Mouse (Mus musculus) E14TG2a.4 (cell line): ENCODE data around the gene Atic.

Source experiments
- H3K27me3 ChIP-seq: 2 replicates; pipeline ENCODE4 v1.6.1; 2014; ENCODE audit warnings: low read length, control low read depth; ENCODE audit not compliant: insufficient read depth
- H3K36me3 ChIP-seq: 2 replicates; pipeline ENCODE4 v1.6.1; 2014; ENCODE audit warnings: low read length, control low read depth; ENCODE audit not compliant: insufficient read depth
- H3K4me1 ChIP-seq: replicated peaks from 2 replicates; pipeline ENCODE4 v1.6.1; 2014; ENCODE audit warnings: low read depth, low read length, control low read depth
- H3K4me3 ChIP-seq: replicated peaks from 2 replicates; pipeline ENCODE4 v1.5.1; 2014; ENCODE audit warnings: mild to moderate bottlenecking, low read length
- H3K9me3 ChIP-seq: 2 replicates; pipeline ENCODE4 v1.6.1; 2014; ENCODE audit warnings: low read length, control low read depth
- CTCF ChIP-seq: conservative IDR thresholded peaks from 2 replicates; pipeline ENCODE4 v1.5.1; 2014; ENCODE audit warnings: low read length
- NANOG ChIP-seq: IDR thresholded peaks from 2 replicates; pipeline ENCODE4 v1.6.1; 2014; ENCODE audit warnings: borderline replicate concordance, low read length, mixed read lengths
- POU5F1 ChIP-seq: IDR thresholded peaks from 2 replicates; pipeline ENCODE4 v1.6.1; 2014; ENCODE audit warnings: low read length, borderline replicate concordance

Gene Atic

GRCm38 (mm10) chr1:71550626-71551195, 6.2 kb upstream of the Atic start:
- H3K9me3 ChIP-seq: no peaks in the 10 kb centered on the region
- TF ChIP-seq POU5F1: no peak
- no peak for TF ChIP-seq CTCF
- TF ChIP-seq NANOG: no peak
- H3K4me1 ChIP-seq: peaks cover 12% of the 10 kb centered on the region
- 0 out of 2 replicates have a peak, but pooled peaks cover 5% of the 10 kb centered on the region for H3K27me3 ChIP-seq
- H3K4me3 ChIP-seq: 0 out of 2 replicates have a peak overlapping the region, but pooled peaks have one; percentile 4
- H3K36me3 ChIP-seq: no peaks in the 10 kb centered on the region

- no peaks in the 10 kb centered on the region for H3K27me3 ChIP-seq
- TF ChIP-seq NANOG: no peak
- no peak for TF ChIP-seq POU5F1
- TF ChIP-seq CTCF: no peak
- peaks cover 26% of the 10 kb centered on the region for H3K4me1 ChIP-seq
- peaks cover 80% of the 10 kb centered on the region for H3K36me3 ChIP-seq
- H3K9me3 ChIP-seq: no peaks in the 10 kb centered on the region
- H3K4me3 ChIP-seq: no peak overlapping the region
Measured at GRCm38 (mm10) chr1:71560626-71561025, 3.7 kb downstream of the Atic start.

- Histone ChIP-seq H3K4me1 (peaks cover 22% of the 10 kb centered on the region), H3K9me3 (no peaks in the 10 kb centered on the region), H3K36me3 (peaks cover 97% of the 10 kb centered on the region), H3K4me3 (no peak overlapping the region), H3K27me3 (no peaks in the 10 kb centered on the region)
- no peak for TF ChIP-seq POU5F1
- TF ChIP-seq NANOG: no peak
- no peak for TF ChIP-seq CTCF
Measured at GRCm38 (mm10) chr1:71564291-71564690, 7.3 kb downstream of the Atic start.

GRCm38 (mm10) chr1:71567884-71568605, 11.1 kb downstream of the Atic start:
- Histone ChIP-seq H3K4me1 (peaks cover 33% of the 10 kb centered on the region), H3K27me3 (no peaks in the 10 kb centered on the region), H3K4me3 (no peak overlapping the region), H3K9me3 (no peaks in the 10 kb centered on the region), H3K36me3 (peaks cover 97% of the 10 kb centered on the region)
- TF ChIP-seq NANOG (no peak), POU5F1 (no peak), CTCF (no peak)

- no peak for TF ChIP-seq CTCF
- TF ChIP-seq NANOG: no peak
- no peak overlapping the region for H3K4me3 ChIP-seq
- no peaks in the 10 kb centered on the region for H3K27me3 ChIP-seq
- H3K9me3 ChIP-seq: no peaks in the 10 kb centered on the region
- peaks cover 33% of the 10 kb centered on the region for H3K4me1 ChIP-seq
- H3K36me3 ChIP-seq: peaks cover 97% of the 10 kb centered on the region
Measured at GRCm38 (mm10) chr1:71570116-71570515, 13.2 kb downstream of the Atic start.

GRCm38 (mm10) chr1:71575987-71576386, 19.0 kb downstream of the Atic start:
- Histone ChIP-seq H3K4me1 (peaks cover 10% of the 10 kb centered on the region), H3K4me3 (no peak overlapping the region)
- TF ChIP-seq NANOG: no peak
- no peak for TF ChIP-seq POU5F1
- TF ChIP-seq CTCF: no peak

GRCm38 (mm10) chr1:71576837-71577236, 19.9 kb downstream of the Atic start:
- H3K36me3 ChIP-seq: peaks cover 94% of the 10 kb centered on the region
- no peak for TF ChIP-seq NANOG
- no peak for TF ChIP-seq POU5F1
- TF ChIP-seq CTCF: no peak
- no peaks in the 10 kb centered on the region for H3K9me3 ChIP-seq
- no peak overlapping the region for H3K4me3 ChIP-seq
- H3K4me1 ChIP-seq: peaks cover 1% of the 10 kb centered on the region; the same call in 1 of the 2 replicates
- no peaks in the 10 kb centered on the region for H3K27me3 ChIP-seq

More at GRCm38 (mm10) chr1:71575987-71576386, 19.0 kb downstream of the Atic start:
- Histone ChIP-seq H3K27me3 (no peaks in the 10 kb centered on the region), H3K9me3 (no peaks in the 10 kb centered on the region), H3K36me3 (peaks cover 99% of the 10 kb centered on the region)

- Histone ChIP-seq H3K36me3 (peaks cover 78% of the 10 kb centered on the region), H3K9me3 (no peaks in the 10 kb centered on the region), H3K4me1 (no peaks in the 10 kb centered on the region), H3K27me3 (no peaks in the 10 kb centered on the region), H3K4me3 (no peak overlapping the region)
- no peak for TF ChIP-seq CTCF
- no peak for TF ChIP-seq NANOG
- no peak for TF ChIP-seq POU5F1
Measured at GRCm38 (mm10) chr1:71579526-71579925, 22.6 kb downstream of the Atic start.

GRCm38 (mm10) chr1:71580408-71580807, 23.5 kb downstream of the Atic start:
- Histone ChIP-seq H3K4me3 (no peak overlapping the region), H3K9me3 (no peaks in the 10 kb centered on the region), H3K4me1 (no peaks in the 10 kb centered on the region), H3K36me3 (peaks cover 78% of the 10 kb centered on the region), H3K27me3 (no peaks in the 10 kb centered on the region)
- TF ChIP-seq NANOG (no peak), CTCF (no peak), POU5F1 (no peak)
